Mouse (Mus musculus) stomach, embryonic 15.5 days (tissue): ENCODE measurements around the gene Sox1. TPM values are rescaled to one million over a fixed set of nuclear protein-coding genes. Genes with fewer than 3 reads are reported as not detected.

ENCODE experiments used
- microRNA-seq: library from miRNA; unstranded; fragments of <30 nt; microRNA quantifications from one replicate; pipeline ENCODE4, GENCODE M21; 2016
- polyA plus RNA-seq: library from polyadenylated mRNA; unstranded; fragments of >200 nt; fragmentation: Nextera tagmentation; extraction: Ambion mirVana; gene quantifications from 2 replicates; pipeline ENCODE4 v1.2.1, GENCODE M21; 2015

Gene Sox1
- polyA plus RNA-seq, 1 experiment from 2014 or later = not detected

Small RNAs within 50 kb of the gene (microRNA-seq; reads per million reads assigned to microRNA genes)
- not detected for gene Gm25239

Other genes starting within 250 kb of the Sox1 start
- 0.09 TPM in 1 of 2 replicates, not detected in the other for gene A230072I06Rik, start 116.5 kb upstream of the Sox1 start, polyA plus RNA-seq
- gene Spaca7, start 177.7 kb downstream of the Sox1 start, polyA plus RNA-seq = not detected in 2 replicates